Mouse (Mus musculus) activated CD4-positive, CD25-positive, alpha-beta regulatory T cell, adult 9 weeks (primary cell): ENCODE results near the gene Gm20855. TPM values are rescaled to one million over a fixed set of nuclear protein-coding genes. Genes with fewer than 3 reads are reported as not detected.

ENCODE experiments used
- polyA plus RNA-seq: library from polyadenylated mRNA; unstranded; fragments of 100-300 nt; shearing (Covaris generic); gene quantifications from one replicate; pipeline ENCODE4 v1.2.1, GENCODE M21; 2017

Gene Gm20855
- not detected for polyA plus RNA-seq

DNA sequence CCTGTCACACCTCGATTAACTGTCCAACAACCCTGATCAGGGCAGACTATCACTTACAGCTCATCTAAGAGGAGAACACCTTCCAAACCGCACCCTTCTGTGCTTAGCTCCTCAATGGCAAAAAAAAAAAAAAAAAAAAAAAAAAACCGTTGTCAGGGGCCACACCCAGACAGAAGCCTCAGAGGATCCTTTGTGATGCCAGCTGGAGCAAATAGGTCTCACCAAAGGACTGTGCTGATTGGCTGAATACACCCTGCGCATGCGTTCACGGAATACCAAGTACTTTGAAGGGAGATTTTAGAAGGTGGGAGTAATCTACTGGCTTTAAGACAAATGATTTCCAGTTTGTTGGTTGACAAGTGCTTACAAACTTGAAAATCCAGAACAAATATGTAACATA, at the start of gene Gm20855:
Gene Gm20855, minus strand, starts transcription at position 101 of the 400 bp plus-strand sequence.

